Mouse (Mus musculus): ENCODE results near the gene Spcs2. TPM values are rescaled to one million over a fixed set of nuclear protein-coding genes. Genes with fewer than 3 reads are reported as not detected.

Spcs2 gene
- 268 and 276 TPM in 2 replicates for polyA plus RNA-seq (2014; fragmentation: Nextera tagmentation; extraction: Ambion mirVana)

DNA sequence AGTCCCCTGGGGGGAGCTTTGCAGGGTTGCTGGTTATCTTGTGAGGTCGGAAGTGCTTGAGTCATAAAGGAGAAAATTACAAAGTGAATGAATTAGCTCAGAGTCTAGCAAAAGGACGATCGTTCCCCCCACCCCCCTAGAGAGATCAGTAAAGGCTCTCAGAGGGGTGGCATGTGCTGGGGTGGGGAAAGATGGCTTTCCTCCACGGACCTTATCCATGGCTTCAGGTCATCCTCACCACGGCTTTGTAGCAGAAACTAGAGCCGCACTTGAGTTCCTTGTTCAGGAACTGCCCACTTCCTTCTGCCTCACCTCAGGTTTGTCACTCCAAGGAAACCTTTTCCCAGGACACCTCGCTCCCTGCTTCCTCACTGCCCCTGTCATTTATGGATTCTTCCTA, at the start of gene Spcs2:
Gene Spcs2 (minus strand): TSS at position 101 of the 400 bp plus-strand sequence.
- H3K27ac ChIP-seq = no peak within 1 kb of the TSS
- no peak within 1 kb of the TSS for H3K9ac ChIP-seq
- no peaks in the 10 kb centered on the region for H3K9me3 ChIP-seq (ENCODE audit: control insufficient read depth, low read length)
- no peak for ATAC-seq (ENCODE audit: low FRiP score)
- no peak within 1 kb of the TSS for H3K4me3 ChIP-seq (replicated peaks; ENCODE audit: low read length)
- no peak for DNase-seq (ENCODE audit: low spot score)
- H3K4me2 ChIP-seq (replicated peaks) = no peak within 1 kb of the TSS
- no peaks in the 10 kb centered on the region for H3K36me3 ChIP-seq (replicated peaks; ENCODE audit: control insufficient read depth, insufficient read depth)
- no peaks in the 10 kb centered on the region for H3K27me3 ChIP-seq (ENCODE audit: control insufficient read depth, insufficient read depth, low read length)
- WGBS = 55% methylated on average over 7 of the region's 7 CpGs
- no peaks in the 10 kb centered on the region; the same call in 1 of the 2 replicates for H3K4me1 ChIP-seq (replicated peaks; ENCODE audit: control insufficient read depth, insufficient read depth, low read length)

GRCm38 (mm10) chr7:99911038-99911437, 47.8 kb upstream of the Spcs2 start:
- Histone ChIP-seq H3K9ac (no peak overlapping the region), H3K27ac (no peak overlapping the region), H3K9me3 (ENCODE audit: control insufficient read depth, low read length) (no peaks in the 10 kb centered on the region), H3K4me2 (replicated peaks) (no peak overlapping the region), H3K36me3 (replicated peaks; ENCODE audit: control insufficient read depth, insufficient read depth) (no peaks in the 10 kb centered on the region), H3K4me3 (replicated peaks; ENCODE audit: low read length) (no peak overlapping the region), H3K4me1 (replicated peaks; ENCODE audit: control insufficient read depth, insufficient read depth, low read length) (no peaks in the 10 kb centered on the region), H3K27me3 (ENCODE audit: control insufficient read depth, insufficient read depth, low read length) (peaks cover under 1% of the 10 kb centered on the region; the same call in 1 of the 2 replicates)
- 81% methylated on average over 5 of the region's 5 CpGs for WGBS
- ATAC-seq (ENCODE audit: low FRiP score) (no peak), DNase-seq (ENCODE audit: low spot score) (no peak)

GRCm38 (mm10) chr7:99907463-99907862, 44.2 kb upstream of the Spcs2 start:
- no peak overlapping the region for H3K9ac ChIP-seq
- H3K9me3 ChIP-seq (ENCODE audit: control insufficient read depth, low read length) = no peaks in the 10 kb centered on the region
- ATAC-seq (ENCODE audit: low FRiP score) = no peak
- H3K4me3 ChIP-seq (replicated peaks; ENCODE audit: low read length) = no peak overlapping the region
- no peaks in the 10 kb centered on the region for H3K4me1 ChIP-seq (replicated peaks; ENCODE audit: control insufficient read depth, insufficient read depth, low read length)
- H3K36me3 ChIP-seq (replicated peaks; ENCODE audit: control insufficient read depth, insufficient read depth) = no peaks in the 10 kb centered on the region
- 83% methylated on average over 3 of the region's 3 CpGs for WGBS
- DNase-seq (ENCODE audit: low spot score) = no peak
- no peaks in the 10 kb centered on the region for H3K27me3 ChIP-seq (ENCODE audit: control insufficient read depth, insufficient read depth, low read length)
- H3K27ac ChIP-seq = no peak overlapping the region
- no peak overlapping the region for H3K4me2 ChIP-seq (replicated peaks)

GRCm38 (mm10) chr7:99906346-99906745, 43.1 kb upstream of the Spcs2 start:
- Histone ChIP-seq H3K36me3 (replicated peaks; ENCODE audit: control insufficient read depth, insufficient read depth) (no peaks in the 10 kb centered on the region), H3K4me1 (replicated peaks; ENCODE audit: control insufficient read depth, insufficient read depth, low read length) (no peaks in the 10 kb centered on the region), H3K9ac (no peak overlapping the region), H3K4me2 (replicated peaks) (no peak overlapping the region), H3K4me3 (replicated peaks; ENCODE audit: low read length) (no peak overlapping the region), H3K9me3 (ENCODE audit: control insufficient read depth, low read length) (no peaks in the 10 kb centered on the region), H3K27ac (no peak overlapping the region), H3K27me3 (ENCODE audit: control insufficient read depth, insufficient read depth, low read length) (no peaks in the 10 kb centered on the region)
- WGBS = 88% methylated on average over 3 of the region's 3 CpGs
- no peak for DNase-seq (ENCODE audit: low spot score)
- ATAC-seq (ENCODE audit: low FRiP score) = no peak

GRCm38 (mm10) chr7:99904421-99905005, 41.3 kb upstream of the Spcs2 start:
- ATAC-seq (ENCODE audit: low FRiP score) (no peak), DNase-seq (ENCODE audit: low spot score) (no peak)
- H3K4me1 ChIP-seq (replicated peaks; ENCODE audit: control insufficient read depth, insufficient read depth, low read length) = no peaks in the 10 kb centered on the region
- no peaks in the 10 kb centered on the region for H3K27me3 ChIP-seq (ENCODE audit: control insufficient read depth, insufficient read depth, low read length)
- no peaks in the 10 kb centered on the region for H3K36me3 ChIP-seq (replicated peaks; ENCODE audit: control insufficient read depth, insufficient read depth)
- no peak overlapping the region for H3K4me3 ChIP-seq (replicated peaks; ENCODE audit: low read length)
- no peaks in the 10 kb centered on the region for H3K9me3 ChIP-seq (ENCODE audit: control insufficient read depth, low read length)
- H3K9ac ChIP-seq = no peak overlapping the region
- no peak overlapping the region for H3K27ac ChIP-seq
- WGBS = 69% methylated on average over 3 of the region's 3 CpGs
- H3K4me2 ChIP-seq (replicated peaks) = no peak overlapping the region

- Histone ChIP-seq H3K27me3 (ENCODE audit: control insufficient read depth, insufficient read depth, low read length) (no peaks in the 10 kb centered on the region), H3K4me3 (replicated peaks; ENCODE audit: low read length) (no peak overlapping the region), H3K9me3 (ENCODE audit: control insufficient read depth, low read length) (no peaks in the 10 kb centered on the region), H3K4me2 (replicated peaks) (no peak overlapping the region), H3K4me1 (replicated peaks; ENCODE audit: control insufficient read depth, insufficient read depth, low read length) (no peaks in the 10 kb centered on the region), H3K27ac (no peak overlapping the region), H3K9ac (no peak overlapping the region), H3K36me3 (replicated peaks; ENCODE audit: control insufficient read depth, insufficient read depth) (no peaks in the 10 kb centered on the region)
- no peak for DNase-seq (ENCODE audit: low spot score)
- WGBS = 76% methylated on average over 11 of the region's 11 CpGs
- no peak for ATAC-seq (ENCODE audit: low FRiP score)
Observed at GRCm38 (mm10) chr7:99902918-99903665, 39.8 kb upstream of the Spcs2 start.

DNA sequence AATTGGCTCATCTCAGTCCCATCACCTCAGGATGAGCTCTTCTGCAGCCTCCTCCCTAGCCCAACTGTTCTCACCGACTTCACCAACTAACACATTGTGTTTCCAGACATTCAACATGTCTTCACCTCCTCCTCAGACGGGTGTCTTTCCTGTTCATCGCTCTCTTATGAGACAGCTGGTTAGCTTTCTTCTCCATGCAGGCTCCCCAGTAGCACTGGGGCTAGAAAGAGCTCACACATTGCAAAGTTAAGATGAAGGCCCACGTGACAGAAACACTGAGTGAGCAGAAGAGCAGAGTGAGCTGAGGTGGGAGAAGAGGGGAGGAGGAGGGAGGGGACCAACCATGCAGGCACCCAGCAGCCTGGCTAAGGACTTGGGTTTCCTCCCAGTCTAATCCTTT, 38.9 kb upstream of the Spcs2 start:
- DNase-seq (ENCODE audit: low spot score) (no peak), ATAC-seq (ENCODE audit: low FRiP score) (no peak)
- 76% methylated on average over 4 of the region's 4 CpGs for WGBS
- Histone ChIP-seq H3K36me3 (replicated peaks; ENCODE audit: control insufficient read depth, insufficient read depth) (no peaks in the 10 kb centered on the region), H3K9me3 (ENCODE audit: control insufficient read depth, low read length) (no peaks in the 10 kb centered on the region), H3K4me2 (replicated peaks) (no peak overlapping the region), H3K27me3 (ENCODE audit: control insufficient read depth, insufficient read depth, low read length) (no peaks in the 10 kb centered on the region), H3K27ac (no peak overlapping the region), H3K4me3 (replicated peaks; ENCODE audit: low read length) (no peak overlapping the region), H3K4me1 (replicated peaks; ENCODE audit: control insufficient read depth, insufficient read depth, low read length) (no peaks in the 10 kb centered on the region), H3K9ac (no peak overlapping the region)

- Histone ChIP-seq H3K4me1 (replicated peaks; ENCODE audit: control insufficient read depth, insufficient read depth, low read length) (no peaks in the 10 kb centered on the region; the same call in 1 of the 2 replicates), H3K4me2 (replicated peaks) (no peak overlapping the region), H3K9ac (no peak overlapping the region), H3K27ac (no peak overlapping the region), H3K36me3 (replicated peaks; ENCODE audit: control insufficient read depth, insufficient read depth) (no peaks in the 10 kb centered on the region), H3K27me3 (ENCODE audit: control insufficient read depth, insufficient read depth, low read length) (no peaks in the 10 kb centered on the region), H3K9me3 (ENCODE audit: control insufficient read depth, low read length) (no peaks in the 10 kb centered on the region), H3K4me3 (replicated peaks; ENCODE audit: low read length) (no peak overlapping the region)
- no peak for ATAC-seq (ENCODE audit: low FRiP score)
- no peak for DNase-seq (ENCODE audit: low spot score)
- WGBS = 86% methylated on average over 4 of the region's 4 CpGs
Observed at GRCm38 (mm10) chr7:99896905-99897304, 33.6 kb upstream of the Spcs2 start.

- Histone ChIP-seq H3K9me3 (ENCODE audit: control insufficient read depth, low read length) (no peaks in the 10 kb centered on the region), H3K4me3 (replicated peaks; ENCODE audit: low read length) (no peak overlapping the region), H3K4me1 (replicated peaks; ENCODE audit: control insufficient read depth, insufficient read depth, low read length) (no peaks in the 10 kb centered on the region; the same call in 1 of the 2 replicates), H3K9ac (no peak overlapping the region), H3K27me3 (ENCODE audit: control insufficient read depth, insufficient read depth, low read length) (no peaks in the 10 kb centered on the region), H3K36me3 (replicated peaks; ENCODE audit: control insufficient read depth, insufficient read depth) (no peaks in the 10 kb centered on the region), H3K4me2 (replicated peaks) (no peak overlapping the region), H3K27ac (0 out of 2 replicates have a peak overlapping the region, but pooled peaks have one; percentile 16)
- no peak for ATAC-seq (ENCODE audit: low FRiP score)
- no peak for DNase-seq (ENCODE audit: low spot score)
- WGBS = 76% methylated on average over 6 of the region's 6 CpGs
Observed at GRCm38 (mm10) chr7:99894478-99894877, 31.2 kb upstream of the Spcs2 start.

Data from hindbrain, embryonic 14.5 days (tissue).